Mouse (Mus musculus): ENCODE data around the gene Pex16. TPM values are rescaled to one million over a fixed set of nuclear protein-coding genes. Genes with fewer than 3 reads are reported as not detected.
A peak's percentile ranks its signal among the peaks of the same experiment; 100 is the strongest.

The Pex16 gene
- polyA plus RNA-seq, 1 experiment from 2014 or later = 18.2 TPM

GRCm38 (mm10) chr2:92347191-92347590 is 27.3 kb upstream of the Pex16 start:
- Histone ChIP-seq H3K4me1 (replicated peaks; ENCODE audit: control insufficient read depth, insufficient read depth, low read length) (no peaks in the 10 kb centered on the region), H3K27me3 (ENCODE audit: control insufficient read depth, insufficient read depth, low read length) (no peaks in the 10 kb centered on the region), H3K4me3 (ENCODE audit: low read depth, low read length) (no peak overlapping the region), H3K27ac (ENCODE audit: low read depth, low read length) (no peak overlapping the region), H3K9me3 (ENCODE audit: control insufficient read depth, low read length) (no peaks in the 10 kb centered on the region), H3K4me2 (ENCODE audit: low read depth, low read length, severe bottlenecking) (no peak overlapping the region), H3K9ac (ENCODE audit: low read length) (no peak overlapping the region), H3K36me3 (ENCODE audit: control insufficient read depth, insufficient read depth, low read length) (no peaks in the 10 kb centered on the region; the same call in 1 of the 2 replicates)
- DNase-seq (ENCODE audit: low spot score) (no peak), ATAC-seq (replicated peaks; ENCODE audit: low FRiP score) (no peak)
- 96% methylated on average over 2 of the region's 2 CpGs for WGBS

DNA sequence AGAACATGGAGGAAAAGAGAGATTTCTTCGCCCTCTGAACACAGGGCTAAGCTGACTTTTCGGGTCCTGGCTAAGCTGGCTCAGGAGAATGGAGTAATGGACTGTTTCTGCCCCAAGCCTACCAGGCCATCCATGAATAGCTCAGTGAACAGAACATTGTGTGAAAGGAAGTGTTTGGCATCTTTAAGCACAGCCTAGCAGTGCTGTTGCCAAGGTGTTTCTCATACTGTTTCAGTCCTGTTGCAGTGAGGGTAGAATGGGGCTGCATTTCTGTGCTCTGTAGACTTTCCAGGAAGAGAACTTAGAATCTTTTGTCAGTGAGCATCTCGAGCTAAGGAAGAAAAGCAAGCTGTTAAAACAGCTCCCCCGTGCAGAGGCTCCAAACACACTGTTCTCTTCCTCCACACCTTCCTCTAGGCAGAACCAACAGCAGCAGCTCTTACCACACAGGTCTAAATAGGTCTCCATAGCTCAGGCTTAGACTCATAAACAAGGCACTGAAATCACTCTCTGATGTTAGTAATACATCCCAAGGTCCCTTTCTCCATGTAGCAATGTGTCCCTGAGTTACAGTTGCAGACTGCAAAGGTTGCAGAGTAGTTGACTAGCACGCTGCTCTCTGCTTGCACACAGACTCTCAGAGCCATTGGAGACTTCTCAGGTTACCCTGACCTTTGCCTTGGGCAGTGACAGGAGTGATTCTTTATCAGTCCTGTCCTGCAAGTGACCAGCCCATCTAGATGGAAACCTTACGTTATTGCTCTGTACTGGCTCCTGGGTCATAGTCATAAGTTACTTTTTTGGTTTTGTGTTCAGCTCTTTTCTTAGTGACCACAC is 24.7 kb upstream of the Pex16 start:
- no peak for ATAC-seq (replicated peaks; ENCODE audit: low FRiP score)
- DNase-seq (ENCODE audit: low spot score) = no peak
- WGBS = 67% methylated on average over 6 of the region's 6 CpGs
- H3K4me3 ChIP-seq (ENCODE audit: low read depth, low read length) = no peak overlapping the region
- H3K27ac ChIP-seq (ENCODE audit: low read depth, low read length) = no peak overlapping the region
- H3K4me2 ChIP-seq (ENCODE audit: low read depth, low read length, severe bottlenecking) = no peak overlapping the region
- H3K36me3 ChIP-seq (ENCODE audit: control insufficient read depth, insufficient read depth, low read length) = no peaks in the 10 kb centered on the region; the same call in 1 of the 2 replicates
- H3K4me1 ChIP-seq (replicated peaks; ENCODE audit: control insufficient read depth, insufficient read depth, low read length) = no peaks in the 10 kb centered on the region
- no peak overlapping the region for H3K9ac ChIP-seq (ENCODE audit: low read length)
- H3K27me3 ChIP-seq (ENCODE audit: control insufficient read depth, insufficient read depth, low read length) = no peaks in the 10 kb centered on the region
- no peaks in the 10 kb centered on the region for H3K9me3 ChIP-seq (ENCODE audit: control insufficient read depth, low read length)

DNA sequence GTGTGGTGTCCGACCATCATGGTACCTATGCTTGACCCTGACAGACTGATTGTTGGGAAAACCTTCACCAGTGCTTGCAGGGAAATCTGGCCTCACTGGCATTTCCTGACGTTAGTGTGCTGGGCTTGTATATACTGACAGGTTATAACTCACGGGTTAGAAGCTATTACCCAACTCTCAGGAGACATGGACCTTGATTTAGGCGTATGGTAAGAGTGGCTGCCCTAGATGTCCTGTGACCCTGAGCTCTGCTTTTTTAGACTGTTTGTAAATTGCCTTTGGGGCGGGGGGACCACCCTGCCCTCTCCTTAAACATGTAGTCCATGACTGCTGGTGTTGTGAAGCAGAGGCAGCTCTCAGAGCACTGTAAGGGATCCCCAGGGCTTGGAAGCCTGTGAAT is 23.8 kb upstream of the Pex16 start:
- Histone ChIP-seq H3K9me3 (ENCODE audit: control insufficient read depth, low read length) (no peaks in the 10 kb centered on the region), H3K27ac (ENCODE audit: low read depth, low read length) (no peak overlapping the region), H3K9ac (ENCODE audit: low read length) (no peak overlapping the region), H3K4me1 (replicated peaks; ENCODE audit: control insufficient read depth, insufficient read depth, low read length) (no peaks in the 10 kb centered on the region), H3K4me2 (ENCODE audit: low read depth, low read length, severe bottlenecking) (no peak overlapping the region), H3K36me3 (ENCODE audit: control insufficient read depth, insufficient read depth, low read length) (no peaks in the 10 kb centered on the region; the same call in 1 of the 2 replicates), H3K4me3 (ENCODE audit: low read depth, low read length) (no peak overlapping the region), H3K27me3 (ENCODE audit: control insufficient read depth, insufficient read depth, low read length) (no peaks in the 10 kb centered on the region)
- no peak for ATAC-seq (replicated peaks; ENCODE audit: low FRiP score)
- DNase-seq (ENCODE audit: low spot score) = no peak
- 84% methylated on average over 5 of the region's 5 CpGs for WGBS

DNA sequence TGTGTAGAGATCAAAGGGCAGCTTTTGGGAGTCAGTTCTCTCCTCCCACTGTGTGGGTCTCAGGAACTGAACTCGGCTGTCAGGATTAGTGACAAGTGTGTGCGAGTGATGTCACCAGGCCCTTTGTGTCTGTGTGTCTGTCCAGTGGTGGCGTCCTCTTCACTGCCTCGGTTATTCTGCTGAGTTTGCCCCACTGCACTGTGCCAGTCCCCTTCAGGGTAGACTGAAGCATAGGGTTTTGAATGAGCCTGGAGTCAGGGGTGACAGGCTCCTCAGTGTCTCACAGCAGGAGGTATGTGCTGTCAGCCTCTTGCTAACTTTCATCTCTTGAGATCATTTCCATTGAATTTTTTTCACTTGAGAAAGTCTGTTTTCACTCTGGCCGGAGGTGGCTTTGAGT is 21.1 kb upstream of the Pex16 start:
- no peak overlapping the region for H3K9ac ChIP-seq (ENCODE audit: low read length)
- H3K4me2 ChIP-seq (ENCODE audit: low read depth, low read length, severe bottlenecking) = no peak overlapping the region
- no peaks in the 10 kb centered on the region; the same call in 1 of the 2 replicates for H3K36me3 ChIP-seq (ENCODE audit: control insufficient read depth, insufficient read depth, low read length)
- H3K27me3 ChIP-seq (ENCODE audit: control insufficient read depth, insufficient read depth, low read length) = no peaks in the 10 kb centered on the region
- WGBS = 23% methylated on average over 5 of the region's 5 CpGs
- DNase-seq (ENCODE audit: low spot score) (no peak), ATAC-seq (replicated peaks; ENCODE audit: low FRiP score) (0 out of 2 replicates have a peak, but pooled peaks have one; percentile 46)
- no peak overlapping the region for H3K27ac ChIP-seq (ENCODE audit: low read depth, low read length)
- H3K9me3 ChIP-seq (ENCODE audit: control insufficient read depth, low read length) = no peaks in the 10 kb centered on the region
- H3K4me3 ChIP-seq (ENCODE audit: low read depth, low read length) = no peak overlapping the region
- H3K4me1 ChIP-seq (replicated peaks; ENCODE audit: control insufficient read depth, insufficient read depth, low read length) = no peaks in the 10 kb centered on the region

- no peak overlapping the region for H3K4me2 ChIP-seq (ENCODE audit: low read depth, low read length, severe bottlenecking)
- ATAC-seq (replicated peaks; ENCODE audit: low FRiP score) (no peak), DNase-seq (ENCODE audit: low spot score) (no peak)
- no peaks in the 10 kb centered on the region for H3K9me3 ChIP-seq (ENCODE audit: control insufficient read depth, low read length)
- H3K9ac ChIP-seq (ENCODE audit: low read length) = no peak overlapping the region
- WGBS = 79% methylated on average over 6 of the region's 6 CpGs
- no peaks in the 10 kb centered on the region for H3K4me1 ChIP-seq (replicated peaks; ENCODE audit: control insufficient read depth, insufficient read depth, low read length)
- no peaks in the 10 kb centered on the region for H3K27me3 ChIP-seq (ENCODE audit: control insufficient read depth, insufficient read depth, low read length)
- no peak overlapping the region for H3K27ac ChIP-seq (ENCODE audit: low read depth, low read length)
- H3K4me3 ChIP-seq (ENCODE audit: low read depth, low read length) = no peak overlapping the region
- H3K36me3 ChIP-seq (ENCODE audit: control insufficient read depth, insufficient read depth, low read length) = no peaks in the 10 kb centered on the region; the same call in 1 of the 2 replicates
Observed at GRCm38 (mm10) chr2:92354224-92354623, 20.3 kb upstream of the Pex16 start.

DNA sequence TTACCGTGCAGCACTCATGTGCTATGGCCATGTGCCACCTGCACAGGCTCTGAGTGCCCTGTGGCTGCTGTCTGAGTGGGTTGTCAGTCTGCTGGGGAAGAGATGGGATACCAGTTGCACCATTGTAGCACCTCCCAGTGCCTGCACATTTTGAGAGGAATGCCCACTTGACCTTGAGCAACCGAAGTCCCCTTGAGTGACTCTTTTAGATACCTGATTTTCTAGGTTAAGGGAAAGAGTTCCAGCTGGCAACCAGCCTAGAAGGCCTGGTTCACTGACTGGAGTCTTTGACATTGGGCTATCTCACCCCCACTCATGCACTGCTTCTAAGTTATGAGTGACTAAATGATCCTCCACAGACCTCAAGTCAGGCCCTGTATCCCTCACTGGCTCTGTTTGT is 15.2 kb upstream of the Pex16 start:
- WGBS = 87% methylated on average over 2 of the region's 2 CpGs

DNA sequence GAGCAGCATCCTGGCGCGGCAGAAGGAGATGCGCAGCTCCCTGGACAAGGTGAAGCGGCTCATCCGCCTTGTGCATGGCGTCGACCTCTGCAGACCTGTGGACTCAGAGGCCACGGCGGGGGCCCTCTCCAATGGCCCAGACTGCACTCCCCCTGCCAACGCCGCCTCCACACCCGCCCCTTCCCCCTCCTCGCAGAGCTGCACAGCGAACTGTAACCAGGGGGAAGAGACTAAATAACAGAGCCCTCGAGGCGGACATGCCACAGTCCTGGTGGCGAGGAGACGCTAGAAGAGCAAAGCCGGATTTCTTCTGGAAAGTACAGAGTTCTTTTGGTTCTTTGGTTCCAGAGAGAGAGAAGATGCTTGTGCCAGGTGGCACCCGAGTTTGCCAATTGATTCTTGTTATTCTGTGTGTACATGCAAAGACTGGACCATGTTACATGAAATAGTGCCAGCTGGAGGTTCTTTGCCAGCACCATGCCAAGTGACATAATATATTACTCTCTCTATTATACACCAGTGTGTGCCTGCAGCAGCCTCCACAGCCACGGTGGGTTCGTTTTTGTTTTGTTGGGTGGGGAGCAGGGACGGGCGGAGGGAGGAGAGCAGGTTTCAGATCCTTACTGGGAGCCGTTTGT is 14.2 kb upstream of the Pex16 start:
- H3K4me2 ChIP-seq (ENCODE audit: low read depth, low read length, severe bottlenecking) = no peak overlapping the region
- ATAC-seq (replicated peaks; ENCODE audit: low FRiP score) (no peak), DNase-seq (ENCODE audit: low spot score) (no peak)
- no peak overlapping the region for H3K4me3 ChIP-seq (ENCODE audit: low read depth, low read length)
- H3K9me3 ChIP-seq (ENCODE audit: control insufficient read depth, low read length) = no peaks in the 10 kb centered on the region
- H3K9ac ChIP-seq (ENCODE audit: low read length) = no peak overlapping the region
- no peaks in the 10 kb centered on the region for H3K27me3 ChIP-seq (ENCODE audit: control insufficient read depth, insufficient read depth, low read length)
- WGBS = 80% methylated on average over 25 of the region's 25 CpGs
- no peak overlapping the region for H3K27ac ChIP-seq (ENCODE audit: low read depth, low read length)
- peaks cover 6% of the 10 kb centered on the region; the same call in 1 of the 2 replicates for H3K36me3 ChIP-seq (ENCODE audit: control insufficient read depth, insufficient read depth, low read length)
- 0 out of 2 replicates have a peak, but pooled peaks cover 1% of the 10 kb centered on the region for H3K4me1 ChIP-seq (replicated peaks; ENCODE audit: control insufficient read depth, insufficient read depth, low read length)

More for the DNA sequence above, 15.2 kb upstream of the Pex16 start:
- Histone ChIP-seq H3K27me3 (ENCODE audit: control insufficient read depth, insufficient read depth, low read length) (no peaks in the 10 kb centered on the region), H3K36me3 (ENCODE audit: control insufficient read depth, insufficient read depth, low read length) (peaks cover 6% of the 10 kb centered on the region; the same call in 1 of the 2 replicates), H3K4me1 (replicated peaks; ENCODE audit: control insufficient read depth, insufficient read depth, low read length) (0 out of 2 replicates have a peak, but pooled peaks cover 1% of the 10 kb centered on the region), H3K27ac (ENCODE audit: low read depth, low read length) (no peak overlapping the region), H3K9ac (ENCODE audit: low read length) (no peak overlapping the region), H3K4me3 (ENCODE audit: low read depth, low read length) (no peak overlapping the region), H3K4me2 (ENCODE audit: low read depth, low read length, severe bottlenecking) (no peak overlapping the region), H3K9me3 (ENCODE audit: control insufficient read depth, low read length) (no peaks in the 10 kb centered on the region)
- ATAC-seq (replicated peaks; ENCODE audit: low FRiP score) = no peak
- DNase-seq (ENCODE audit: low spot score) = no peak

DNA sequence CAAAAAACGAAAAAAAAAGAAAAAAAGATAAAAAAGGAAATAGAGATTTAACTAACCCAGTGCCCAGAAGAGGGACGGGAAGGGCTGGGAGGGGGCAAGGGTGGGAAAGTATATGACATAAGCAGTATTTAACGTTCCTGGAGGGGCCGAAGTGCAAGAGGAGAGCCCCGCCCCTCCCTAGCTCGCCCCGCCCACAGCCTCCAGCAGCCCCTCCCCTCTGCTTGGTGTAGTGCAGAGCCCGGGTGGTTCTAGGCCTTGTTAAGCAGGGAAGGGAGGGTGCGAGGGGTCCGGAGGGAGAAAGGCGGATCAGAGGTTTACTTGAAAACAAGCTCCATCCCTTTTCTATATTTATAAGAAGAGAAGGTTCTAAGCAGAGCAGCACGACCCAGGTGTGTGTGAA is 13.6 kb upstream of the Pex16 start:
- no peak overlapping the region for H3K27ac ChIP-seq (ENCODE audit: low read depth, low read length)
- ATAC-seq (replicated peaks; ENCODE audit: low FRiP score) = no peak
- no peak overlapping the region for H3K4me3 ChIP-seq (ENCODE audit: low read depth, low read length)
- H3K9me3 ChIP-seq (ENCODE audit: control insufficient read depth, low read length) = no peaks in the 10 kb centered on the region
- no peaks in the 10 kb centered on the region for H3K27me3 ChIP-seq (ENCODE audit: control insufficient read depth, insufficient read depth, low read length)
- 26% methylated on average over 12 of the region's 12 CpGs for WGBS
- no peak for DNase-seq (ENCODE audit: low spot score)
- no peak overlapping the region for H3K4me2 ChIP-seq (ENCODE audit: low read depth, low read length, severe bottlenecking)
- no peak overlapping the region for H3K9ac ChIP-seq (ENCODE audit: low read length)
- peaks cover 6% of the 10 kb centered on the region; the same call in 1 of the 2 replicates for H3K36me3 ChIP-seq (ENCODE audit: control insufficient read depth, insufficient read depth, low read length)
- H3K4me1 ChIP-seq (replicated peaks; ENCODE audit: control insufficient read depth, insufficient read depth, low read length) = 0 out of 2 replicates have a peak, but pooled peaks cover 1% of the 10 kb centered on the region

All from forebrain, embryonic 11.5 days (tissue).